Mouse (Mus musculus): ENCODE results near the gene Fcgrt.
"Not testable (repeated sequence)": the region's sequence is repeated elsewhere in the genome, so short reads cannot be mapped to it uniquely, and the experiment has no call there.

The Fcgrt gene

DNA sequence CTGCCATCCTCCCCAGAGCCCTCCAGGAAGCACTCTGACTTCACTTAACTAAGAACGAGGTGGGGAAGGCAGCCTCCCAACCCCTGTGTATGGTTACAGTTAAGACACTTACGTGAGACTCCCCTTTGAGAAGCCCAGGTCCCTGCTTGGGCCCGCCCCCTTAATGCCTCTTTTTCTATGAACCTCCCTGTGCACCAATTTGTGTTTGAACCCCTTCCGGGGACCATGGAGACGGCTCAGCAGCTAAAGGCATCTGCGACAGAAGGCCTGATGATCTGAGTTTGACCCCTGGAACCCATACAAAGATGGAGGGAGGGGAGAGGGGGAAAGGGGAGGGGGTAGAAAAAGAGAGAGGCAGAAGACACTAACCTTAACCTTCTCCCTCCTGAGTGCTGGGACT, 2.8 kb upstream of the Fcgrt start:
- DNase-seq, result no peak

DNA sequence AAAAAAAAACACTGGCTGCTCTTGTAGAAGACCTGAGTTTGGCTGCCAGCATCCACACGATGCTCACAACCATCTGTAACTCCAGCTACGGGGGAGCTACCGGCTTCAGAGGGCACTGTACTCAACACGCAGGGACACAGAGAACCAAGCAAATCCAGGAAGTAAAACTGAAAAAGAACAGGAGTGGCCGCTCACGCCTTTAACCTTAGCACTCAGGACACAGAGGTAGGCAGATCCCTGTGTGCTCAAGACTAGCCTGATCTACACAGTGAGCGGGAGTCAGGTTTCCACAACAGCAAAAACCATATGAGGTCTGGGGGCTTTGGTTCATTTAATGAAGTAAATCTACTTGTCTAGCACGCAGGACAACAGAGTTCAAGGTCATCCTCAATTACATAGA, 1.8 kb upstream of the Fcgrt start:
- no peak for DNase-seq

DNA sequence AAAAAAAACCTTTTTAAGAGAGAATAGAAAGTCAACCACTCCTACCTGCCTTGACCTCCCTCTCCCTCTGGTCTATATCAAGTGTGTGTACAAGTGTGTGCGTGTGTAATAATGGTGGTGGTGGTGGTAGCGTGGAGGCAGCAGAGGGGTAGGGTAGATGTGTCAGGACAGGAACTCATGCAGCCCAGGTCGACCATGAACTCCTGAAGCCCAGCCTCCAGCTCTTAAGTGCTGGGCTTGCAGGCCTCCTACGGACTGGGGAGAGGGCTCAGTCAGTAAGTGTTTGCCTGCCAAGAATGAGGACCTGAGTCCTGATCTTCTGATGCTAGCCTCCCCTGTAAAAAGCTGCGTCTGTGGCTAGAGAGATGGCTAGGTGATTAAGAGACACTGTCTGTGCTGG, 1.3 kb upstream of the Fcgrt start:
- DNase-seq, result no peak

DNA sequence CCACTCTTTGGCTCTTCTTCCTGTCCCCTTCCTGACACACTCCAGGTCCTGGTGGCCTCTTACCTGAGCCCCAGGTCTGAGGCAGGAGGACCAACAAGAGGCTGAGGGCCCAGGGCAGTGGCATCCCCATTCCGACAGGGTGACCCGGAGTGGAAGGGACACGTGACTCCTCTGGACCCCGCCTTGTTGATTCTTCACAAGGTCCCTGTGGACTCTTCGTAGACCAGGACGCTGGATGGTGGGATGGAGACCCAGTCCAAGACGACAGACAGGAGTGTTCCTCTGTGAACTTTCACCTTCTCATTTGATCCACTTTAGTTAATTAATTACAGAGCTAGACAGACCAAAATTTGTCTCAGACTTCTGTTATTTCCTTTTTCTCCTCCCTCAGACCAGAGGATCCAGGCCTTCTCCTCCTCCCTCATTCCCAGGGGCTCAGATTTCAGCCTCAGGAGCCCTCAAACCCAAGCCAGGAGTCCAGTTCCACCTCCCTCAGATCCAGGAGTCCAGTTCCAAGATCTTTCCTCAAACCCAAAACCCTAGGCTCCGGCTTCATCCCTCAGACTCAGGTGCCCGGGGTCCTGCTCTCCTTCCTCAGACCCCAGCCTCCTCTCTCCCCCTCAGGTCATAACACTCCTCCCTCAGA, 588 bp downstream of the Fcgrt start:
- DNase-seq, result no peak

DNA sequence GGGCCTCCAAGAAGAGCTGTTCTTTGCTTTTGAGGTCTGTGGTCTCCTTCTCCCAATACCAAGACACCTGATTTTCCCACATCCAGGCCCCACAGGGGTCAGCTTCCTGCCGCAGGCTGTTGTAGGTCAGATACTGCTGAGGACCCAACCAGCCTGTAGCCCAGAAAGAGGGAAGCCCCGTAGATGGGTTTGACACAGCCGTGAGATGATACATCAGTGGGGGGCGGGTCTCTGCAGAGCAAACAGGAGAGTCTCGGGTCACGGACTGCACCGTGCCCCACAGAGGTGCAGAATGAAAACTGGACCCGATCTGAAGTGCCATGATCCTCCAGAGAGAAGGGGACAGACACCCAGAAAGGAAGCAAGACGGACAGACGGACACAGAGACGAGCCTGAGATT, 1.2 kb downstream of the Fcgrt start:
- DNase-seq, result no peak

DNA sequence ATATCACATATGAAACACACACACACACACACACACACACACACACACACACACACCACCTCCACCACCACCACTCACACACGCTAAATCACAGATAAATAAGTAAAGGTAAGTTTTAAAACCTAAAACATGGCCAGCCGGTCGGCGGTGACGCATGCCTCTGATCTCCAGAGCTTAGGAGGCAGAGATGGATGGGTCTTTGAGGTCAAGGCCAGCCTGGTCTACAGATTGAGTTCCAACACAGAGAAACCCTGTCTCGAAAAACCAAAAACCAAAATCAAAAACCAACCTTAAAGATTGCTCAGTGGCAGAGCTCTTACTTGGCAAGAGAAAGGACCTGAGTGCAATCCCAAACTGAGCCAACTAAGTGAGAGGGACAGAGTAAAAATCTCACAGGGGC, 3.6 kb downstream of the Fcgrt start:
- no peak for DNase-seq

DNA sequence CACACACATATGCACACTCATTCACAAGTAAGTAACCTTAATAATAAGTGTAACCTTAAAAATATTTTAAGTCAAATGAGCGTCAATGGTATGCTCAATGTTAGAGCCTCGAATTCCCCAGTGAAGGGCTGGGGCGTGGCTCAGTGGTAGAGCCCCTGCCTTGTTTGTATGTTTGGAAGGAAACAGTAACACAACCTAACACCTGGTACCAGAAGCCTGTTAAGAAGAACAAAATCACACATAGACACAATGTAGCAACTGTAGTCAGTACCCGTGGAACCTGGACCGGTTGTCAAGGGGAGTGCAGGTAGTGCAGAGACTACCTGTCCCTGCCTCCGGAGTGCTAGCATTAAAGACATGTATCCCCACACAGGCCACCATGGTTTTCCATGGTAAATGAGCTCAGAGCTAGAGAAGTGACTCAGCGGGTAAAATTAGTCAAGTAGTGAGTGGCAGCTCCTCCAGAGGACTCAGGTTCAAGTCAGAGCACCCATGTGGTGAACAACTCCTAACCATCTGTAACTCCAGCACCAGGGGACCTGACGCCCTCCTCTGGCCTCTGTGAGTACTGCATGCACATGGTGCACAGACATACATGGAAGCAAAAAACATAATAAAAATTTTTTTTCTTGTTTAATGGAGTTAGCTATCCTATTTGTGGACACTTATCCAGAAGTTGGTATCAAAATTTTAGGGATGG, 5.0 kb downstream of the Fcgrt start:
- no peak for DNase-seq

DNA sequence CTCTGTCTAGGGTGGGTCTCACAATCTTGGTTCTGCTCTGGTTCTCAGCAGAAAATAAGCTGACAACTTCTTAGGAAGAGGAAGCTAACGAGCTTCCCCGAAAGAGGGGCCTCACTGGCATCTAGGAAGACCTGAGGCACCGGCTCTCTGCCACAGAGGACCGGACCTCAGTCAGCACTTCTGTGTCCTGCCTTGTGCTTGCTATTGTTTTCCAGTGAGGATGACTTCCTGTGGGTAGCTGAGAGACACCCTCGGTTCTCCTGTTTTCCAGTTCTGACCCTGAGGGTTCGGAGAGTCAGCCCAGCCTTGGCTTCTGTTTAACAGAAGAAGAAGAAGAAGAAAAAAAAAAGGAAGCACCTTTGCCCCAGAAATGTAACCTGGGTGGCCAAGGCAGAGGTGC, 6.2 kb downstream of the Fcgrt start:
- DNase-seq, result no peak

DNA sequence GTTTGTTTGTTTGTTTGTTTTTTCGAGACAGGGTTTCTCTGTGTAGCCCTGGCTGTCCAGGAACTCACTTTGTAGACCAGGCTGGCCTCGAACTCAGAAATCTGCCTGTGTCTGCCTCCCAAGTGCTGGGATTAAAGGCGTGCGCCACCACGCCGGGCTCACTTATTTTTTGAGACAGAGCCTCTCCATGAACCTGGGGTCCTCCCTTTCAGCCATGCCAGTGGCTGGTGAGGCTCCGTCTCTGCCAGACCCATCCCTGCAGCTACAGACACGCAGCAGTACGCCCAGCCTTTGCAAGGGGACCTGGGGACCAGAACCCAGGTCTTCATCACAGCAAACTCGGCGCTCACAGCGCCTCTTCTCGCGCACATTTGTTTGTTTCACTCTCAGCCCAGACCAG, 7.7 kb downstream of the Fcgrt start:
- DNase-seq, result not testable (repeated sequence)

DNA sequence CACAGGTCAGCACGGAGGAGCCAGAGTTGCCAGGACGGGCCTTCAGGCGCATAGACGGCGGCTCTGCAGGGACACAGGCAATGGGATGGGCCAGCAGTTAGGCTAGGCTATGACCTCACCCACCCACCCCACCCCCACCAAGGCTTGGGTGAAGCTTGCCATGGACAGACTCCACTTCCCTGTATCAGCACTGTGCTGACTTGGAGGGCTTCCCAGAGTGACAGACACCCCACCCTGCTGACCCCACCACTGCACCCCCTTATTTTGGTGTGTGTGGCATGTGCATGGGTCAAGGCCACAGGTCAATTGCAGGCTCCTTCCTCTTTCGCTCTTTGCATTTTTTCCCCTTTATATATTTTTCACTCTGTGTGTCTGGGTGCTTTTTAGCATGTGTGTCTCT, 8.3 kb downstream of the Fcgrt start:
- DNase-seq, result no peak

DNA sequence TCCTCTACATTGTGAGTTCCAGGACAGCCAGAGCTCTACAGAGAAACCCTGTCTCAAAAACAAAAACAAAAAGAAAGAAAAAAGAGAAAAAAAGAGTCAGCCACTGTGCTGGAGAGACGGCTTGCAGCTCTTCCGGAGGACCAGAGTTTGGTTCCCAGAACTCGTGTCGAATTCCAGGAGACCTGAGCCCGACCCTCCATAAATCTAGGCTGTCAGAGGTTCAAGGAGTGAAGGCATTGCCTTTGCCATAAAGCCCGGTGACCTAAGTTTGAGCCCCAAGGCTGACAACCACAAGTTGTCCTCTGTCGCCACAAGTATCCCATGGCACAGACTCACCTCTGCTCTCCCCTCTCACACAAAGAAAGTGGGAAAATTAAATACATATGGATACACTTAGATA, 9.5 kb downstream of the Fcgrt start:
- no peak for DNase-seq

DNA sequence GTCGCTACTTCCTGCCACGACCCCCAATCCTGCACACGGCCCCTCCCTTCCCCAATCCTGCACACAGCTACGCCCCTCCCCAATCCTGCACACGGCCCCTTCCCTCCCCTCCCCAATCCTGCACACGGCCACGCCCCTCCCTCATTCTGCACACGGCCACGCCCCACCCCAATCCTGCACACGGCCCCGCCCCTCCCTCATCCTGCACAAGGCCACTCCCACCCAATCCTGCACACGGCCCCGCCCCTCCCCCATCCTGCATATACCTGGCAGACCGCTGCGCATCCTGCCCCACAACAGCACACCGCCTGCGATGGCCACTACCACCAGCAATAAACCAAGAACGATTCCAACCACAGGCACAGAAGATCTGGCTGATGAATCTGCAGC, 10.1 kb downstream of the Fcgrt start:
- no peak for DNase-seq

DNA sequence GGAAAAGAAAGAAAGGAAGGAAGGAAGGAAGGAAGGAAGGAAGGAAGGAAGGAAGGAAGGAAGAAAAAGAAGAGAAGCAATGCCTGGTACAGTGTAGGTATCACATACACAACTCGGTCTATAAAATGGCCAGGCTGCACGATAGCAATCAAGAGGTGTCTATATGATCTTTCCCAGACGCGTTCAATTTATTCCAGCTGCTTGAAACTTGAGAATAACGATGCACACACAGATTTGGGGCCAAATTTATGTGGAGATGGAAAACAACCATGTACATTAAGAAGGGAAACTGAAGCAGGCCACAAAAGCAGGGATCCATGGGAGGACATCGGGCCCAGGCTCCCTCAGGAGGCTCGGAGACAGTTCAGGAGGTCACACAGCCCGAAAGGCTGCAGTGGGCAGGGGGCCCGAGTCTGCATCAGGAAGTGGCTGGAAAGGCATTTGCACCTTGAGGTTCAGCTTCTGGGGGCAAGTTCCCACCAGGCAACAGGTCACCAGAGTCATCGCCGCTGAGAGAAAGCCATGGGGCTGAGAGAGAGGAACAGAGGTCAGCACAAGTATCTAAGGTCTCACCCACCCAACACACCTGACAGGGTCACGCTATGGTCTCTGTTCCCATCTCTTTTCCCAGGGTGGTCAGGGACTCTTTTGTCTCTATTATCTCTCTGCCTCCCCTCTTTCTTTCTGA, 10.7 kb downstream of the Fcgrt start:
- DNase-seq, result no peak

DNA sequence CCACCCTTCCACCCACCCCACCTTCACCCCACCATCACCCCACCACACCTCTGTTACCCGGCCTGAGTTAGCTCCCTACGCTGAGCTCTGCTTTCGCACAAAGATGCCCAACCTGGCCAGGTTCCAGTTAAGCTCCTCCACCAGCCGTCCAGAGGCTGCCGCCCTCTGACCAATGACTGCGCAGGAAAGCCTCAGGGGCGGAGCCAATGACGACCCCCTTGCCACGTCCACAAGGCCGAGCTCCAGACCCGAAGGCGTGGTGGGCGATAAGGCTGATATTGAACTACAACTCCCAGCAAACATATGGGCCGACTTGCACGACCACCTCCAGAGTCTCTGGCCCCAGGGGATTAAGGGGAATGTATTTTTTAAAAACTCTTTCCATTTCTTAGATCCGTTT, 11.6 kb downstream of the Fcgrt start, which contains the start of gene Rcn3:
Gene Rcn3 (minus strand): TSS at position 174 of the 400 bp plus-strand sequence.
- no peak for DNase-seq

DNA sequence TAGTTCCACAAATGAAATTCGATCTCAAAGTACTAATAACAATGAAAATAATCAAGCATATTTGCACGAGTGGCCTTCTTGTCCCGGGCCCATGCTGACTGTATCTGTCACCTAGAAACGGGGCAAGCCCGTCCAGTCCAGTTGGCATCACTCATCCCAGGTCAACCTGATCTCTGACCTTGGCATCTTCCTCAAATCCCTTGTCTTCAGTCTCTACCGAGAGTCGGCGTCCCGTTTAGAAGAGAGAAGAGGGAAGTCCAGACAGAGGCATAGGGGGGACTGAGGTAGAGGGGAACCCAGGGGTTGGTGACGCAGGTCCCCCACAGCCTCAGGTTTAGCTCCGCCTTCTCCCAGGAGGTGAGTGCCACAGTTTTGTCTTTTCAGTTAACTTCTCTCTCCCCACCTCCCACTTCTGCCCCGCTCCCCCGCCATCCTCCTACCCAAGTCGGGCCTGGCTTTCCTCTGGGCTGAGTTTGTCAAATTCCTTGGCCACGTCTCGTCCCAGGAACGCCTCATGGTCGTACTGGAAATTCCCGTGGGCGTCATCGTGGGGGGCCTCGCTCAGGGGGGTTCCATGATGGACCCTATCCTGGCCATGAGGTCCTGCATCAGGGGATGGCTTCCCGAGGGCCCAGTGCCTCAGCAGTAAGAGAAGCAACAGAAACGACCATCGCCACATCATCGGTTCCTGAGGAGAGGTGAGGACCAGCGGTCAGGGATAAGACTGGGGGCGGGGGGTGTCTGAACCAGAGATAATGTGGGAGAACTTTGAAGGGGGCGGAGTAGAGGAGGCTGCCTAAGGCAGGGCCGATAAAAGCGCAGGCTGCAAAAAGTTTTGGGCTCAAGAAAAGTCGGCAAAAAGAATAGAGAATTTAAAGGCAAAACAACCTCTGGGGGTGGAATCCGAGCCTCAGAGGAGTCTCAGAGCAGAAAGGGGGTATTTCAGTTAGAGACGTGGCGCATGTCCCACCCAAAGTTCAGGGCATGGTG, 12.4 kb downstream of the Fcgrt start:
- no peak for DNase-seq

DNA sequence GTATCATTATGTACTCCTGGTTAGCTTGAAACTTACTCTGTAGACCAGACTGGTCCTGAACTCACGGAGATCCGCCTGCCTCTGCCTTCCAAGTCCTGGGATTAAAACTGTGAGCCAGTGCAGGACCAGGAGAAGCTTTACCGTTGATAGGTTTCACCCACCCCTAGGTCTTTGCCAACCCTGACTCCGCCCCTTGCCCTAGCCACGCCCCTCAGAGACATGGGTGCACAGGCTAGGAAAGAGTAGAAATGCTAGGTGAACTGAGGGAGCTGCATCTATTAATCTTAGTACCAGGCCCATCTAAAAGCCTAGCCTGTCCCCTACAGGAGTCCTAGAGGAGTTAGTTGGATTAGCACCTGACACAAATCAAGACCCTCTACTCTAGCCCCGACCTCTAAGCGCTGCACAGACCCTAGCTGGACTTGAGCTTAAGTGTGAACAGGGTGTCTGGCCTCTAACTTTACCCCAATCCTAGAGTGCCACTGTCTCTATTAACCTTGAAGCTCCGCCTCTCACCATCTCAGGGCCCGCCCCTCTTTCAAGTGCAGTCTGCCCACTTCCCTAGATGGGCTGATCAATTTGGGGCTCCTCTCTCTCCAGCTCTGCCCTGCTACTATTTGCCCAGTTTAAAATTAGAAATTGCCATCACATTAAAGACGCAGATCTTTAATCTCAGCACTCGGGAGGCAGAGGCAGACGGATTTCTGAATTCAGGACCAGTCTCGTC, 13.2 kb downstream of the Fcgrt start:
- DNase-seq, result no peak

DNA sequence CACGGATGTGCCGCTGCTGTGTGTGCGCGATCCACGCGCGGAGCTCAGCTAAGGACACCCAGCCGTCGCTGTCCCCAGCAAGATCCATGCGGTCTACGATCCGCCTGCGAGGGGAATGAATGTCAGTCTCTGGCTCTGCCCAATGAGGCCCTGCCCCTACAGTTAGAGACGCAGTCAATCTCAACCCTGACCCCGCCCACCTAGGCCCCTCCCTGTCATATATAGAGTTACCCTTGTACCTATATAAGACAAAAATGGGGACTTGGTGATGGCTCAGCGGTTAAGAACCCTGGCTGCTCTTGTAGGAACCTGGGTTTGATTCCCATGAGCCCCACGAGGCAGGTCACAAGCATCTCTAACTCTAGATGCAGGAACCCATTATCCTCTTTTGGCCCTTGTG, 15.1 kb downstream of the Fcgrt start:
- DNase-seq, result no peak

DNA sequence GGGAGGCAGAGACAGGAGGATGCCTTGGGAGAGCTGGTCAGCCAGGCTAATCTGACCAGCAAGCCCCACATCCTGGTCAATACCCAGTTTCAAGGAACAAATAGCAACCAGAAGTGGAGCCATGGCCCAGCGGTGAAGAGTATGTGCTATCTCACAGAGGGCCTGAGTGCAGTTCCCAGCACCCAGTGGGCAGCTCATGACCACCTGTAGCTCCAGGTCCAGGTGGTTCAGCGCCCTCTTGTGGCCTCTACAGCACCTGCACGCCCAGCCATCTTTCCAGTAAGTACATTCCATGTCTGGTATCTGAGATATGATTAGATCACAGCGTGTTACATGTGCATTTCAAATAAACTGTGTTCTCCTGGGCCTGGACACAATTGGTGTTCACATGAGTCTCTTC, 17.6 kb downstream of the Fcgrt start:
- no peak for DNase-seq

DNA sequence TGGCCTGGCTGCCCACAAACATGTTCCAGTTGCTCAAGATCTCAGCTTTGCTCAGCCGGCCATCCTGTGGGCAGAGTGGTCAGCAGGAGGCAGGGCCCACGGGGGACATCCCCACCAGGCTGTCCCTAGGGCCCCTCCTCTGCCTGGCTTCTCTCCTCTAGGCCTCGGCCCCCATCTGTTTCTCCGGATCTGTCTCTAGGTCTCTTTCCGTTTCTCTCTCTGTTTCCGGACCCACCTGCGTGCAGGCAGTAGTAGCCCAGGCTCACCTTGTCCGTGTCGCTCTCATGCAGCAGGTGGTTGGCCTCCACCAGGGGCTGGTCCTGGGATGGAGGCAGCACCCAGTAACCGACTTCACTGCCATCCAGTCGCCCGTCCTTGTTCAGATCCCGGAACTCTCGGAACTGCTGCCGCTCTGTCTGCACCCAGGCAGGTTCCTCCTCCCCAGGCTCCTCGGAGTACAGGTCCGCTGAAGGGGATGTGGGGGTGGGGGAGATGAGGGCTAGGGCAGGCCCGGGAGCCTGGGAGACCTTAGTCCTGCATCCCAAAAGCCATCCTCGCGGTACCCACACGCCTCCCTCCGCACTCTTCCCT, 20.3 kb downstream of the Fcgrt start:
- no peak for DNase-seq

DNA sequence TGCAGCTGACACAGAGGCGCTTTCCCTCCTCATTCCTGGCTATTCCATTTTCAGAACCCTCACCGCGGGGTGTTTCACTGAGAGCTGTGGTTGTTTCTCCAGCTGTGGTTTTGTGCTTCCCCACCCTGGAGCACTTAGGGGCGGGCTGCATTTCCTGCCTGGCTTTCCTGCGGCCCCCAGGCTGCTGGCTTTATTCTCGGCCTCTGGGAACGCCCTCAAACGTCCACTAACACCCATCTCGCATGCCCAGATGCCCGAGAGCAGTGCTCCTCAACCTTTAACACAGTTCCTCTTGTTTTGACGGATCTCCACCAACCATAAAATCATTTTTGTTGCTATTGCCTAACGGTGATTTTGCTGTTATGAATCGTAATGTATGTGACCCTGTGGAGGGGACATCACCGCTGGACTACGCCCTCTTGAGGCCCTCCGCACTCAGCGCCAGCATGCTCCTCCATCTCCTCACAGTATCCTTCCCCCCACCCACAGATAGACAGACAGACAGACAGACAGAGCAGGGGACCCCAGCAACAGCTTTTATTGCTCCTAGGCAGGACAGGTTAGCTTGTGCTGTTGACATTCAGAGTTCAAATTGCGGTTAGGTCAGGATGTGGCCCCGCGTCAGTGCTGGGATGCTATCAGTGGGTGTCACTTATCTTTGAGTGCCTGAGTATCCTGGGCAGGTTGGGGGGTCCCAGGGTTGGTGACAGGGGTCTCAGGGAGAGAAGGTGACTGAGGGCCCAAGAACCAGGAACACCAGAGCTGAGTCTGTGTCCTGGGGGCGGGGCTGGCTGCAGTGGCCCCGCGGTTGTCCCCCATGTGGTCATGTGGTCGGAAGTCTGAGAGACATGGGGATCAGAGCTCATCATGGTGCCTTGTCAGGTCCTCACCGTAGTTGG, 21.0 kb downstream of the Fcgrt start:
- DNase-seq, result peak; percentile 59

DNA sequence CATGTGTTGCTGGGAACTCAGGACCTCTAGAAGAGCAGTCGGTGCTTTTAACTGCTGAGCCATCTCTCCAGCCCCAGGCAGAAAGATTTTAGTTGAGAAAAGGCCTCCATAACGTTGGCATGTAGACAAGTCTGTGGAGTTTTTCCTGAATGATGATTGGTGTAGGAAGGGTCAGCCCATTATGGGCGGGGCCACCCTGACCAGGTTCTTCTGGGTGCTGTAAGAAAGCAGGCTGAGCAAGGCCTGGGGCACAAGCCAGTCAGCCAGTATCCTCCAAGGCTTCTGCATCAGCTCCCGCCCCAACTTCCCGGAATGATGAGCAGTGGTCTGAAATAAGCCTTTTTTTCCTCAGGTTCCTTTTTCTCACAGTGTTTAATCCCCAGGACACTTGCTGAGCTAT, 22.6 kb downstream of the Fcgrt start:
- DNase-seq, result no peak

Data from layer of hippocampus, adult 9-11 months (tissue).